Mouse (Mus musculus): ENCODE data around the gene Ces3b. TPM values are rescaled to one million over a fixed set of nuclear protein-coding genes. Genes with fewer than 3 reads are reported as not detected.

Ces3b gene
- polyA plus RNA-seq, 1 experiment from 2014 or later = not detected

- ATAC-seq = no peak
- H3K27me3 ChIP-seq (replicated peaks; ENCODE audit: control insufficient read depth, insufficient read depth, low read length) = no peaks in the 10 kb centered on the region
- no peak overlapping the region for H3K27ac ChIP-seq (ENCODE audit: low read length)
- no peak overlapping the region for H3K4me2 ChIP-seq (ENCODE audit: low read length)
- 84% methylated on average over 9 of the region's 9 CpGs for WGBS
- H3K9me3 ChIP-seq (ENCODE audit: control insufficient read depth, low read length) = no peaks in the 10 kb centered on the region
- no peaks in the 10 kb centered on the region for H3K36me3 ChIP-seq (ENCODE audit: control insufficient read depth, insufficient read depth)
- H3K4me1 ChIP-seq (replicated peaks; ENCODE audit: control insufficient read depth, insufficient read depth, low read length) = no peaks in the 10 kb centered on the region
- no peak overlapping the region for H3K9ac ChIP-seq (replicated peaks; ENCODE audit: low read depth, low read length)
- H3K4me3 ChIP-seq (replicated peaks; ENCODE audit: low read length) = no peak overlapping the region
Observed at GRCm38 (mm10) chr8:105129864-105130263, 46.3 kb downstream of the Ces3b start.

DNA sequence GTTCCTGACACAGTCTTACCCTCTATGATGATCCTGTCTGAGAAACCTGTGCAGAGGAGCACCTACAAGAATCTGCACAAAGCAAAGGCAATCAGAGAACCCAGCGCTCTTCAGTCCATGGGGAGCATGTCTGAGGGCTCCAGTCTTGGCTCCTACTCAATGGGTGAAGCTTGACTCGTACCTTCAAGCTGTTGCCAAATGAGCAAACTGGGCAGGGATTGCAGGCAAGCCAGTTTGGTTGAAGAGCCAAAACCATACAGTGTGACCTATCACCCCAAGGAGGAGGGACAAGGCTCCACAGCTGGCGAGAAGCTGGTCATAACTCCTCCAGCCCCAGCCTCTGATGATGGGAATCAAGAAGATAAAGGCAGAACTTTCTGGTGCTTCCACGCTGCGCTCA lies 48.0 kb downstream of the Ces3b start, which contains the start of gene Ces4a:
Gene Ces4a, plus strand, starts transcription at position 292 of the 400 bp plus-strand sequence.
- Histone ChIP-seq H3K36me3 (ENCODE audit: control insufficient read depth, insufficient read depth) (no peaks in the 10 kb centered on the region), H3K4me2 (ENCODE audit: low read length) (no peak within 1 kb of the TSS), H3K9ac (replicated peaks; ENCODE audit: low read depth, low read length) (no peak within 1 kb of the TSS), H3K9me3 (ENCODE audit: control insufficient read depth, low read length) (no peaks in the 10 kb centered on the region), H3K27me3 (replicated peaks; ENCODE audit: control insufficient read depth, insufficient read depth, low read length) (no peaks in the 10 kb centered on the region), H3K4me3 (replicated peaks; ENCODE audit: low read length) (no peak within 1 kb of the TSS), H3K4me1 (replicated peaks; ENCODE audit: control insufficient read depth, insufficient read depth, low read length) (no peaks in the 10 kb centered on the region), H3K27ac (ENCODE audit: low read length) (no peak within 1 kb of the TSS)
- ATAC-seq = no peak
- WGBS = 87% methylated on average over 5 of the region's 5 CpGs

GRCm38 (mm10) chr8:105138423-105138822 lies 54.9 kb downstream of the Ces3b start:
- no peak overlapping the region for H3K27ac ChIP-seq (ENCODE audit: low read length)
- no peaks in the 10 kb centered on the region for H3K9me3 ChIP-seq (ENCODE audit: control insufficient read depth, low read length)
- H3K9ac ChIP-seq (replicated peaks; ENCODE audit: low read depth, low read length) = no peak overlapping the region
- H3K27me3 ChIP-seq (replicated peaks; ENCODE audit: control insufficient read depth, insufficient read depth, low read length) = no peaks in the 10 kb centered on the region
- ATAC-seq = no peak
- no peaks in the 10 kb centered on the region for H3K36me3 ChIP-seq (ENCODE audit: control insufficient read depth, insufficient read depth)
- H3K4me2 ChIP-seq (ENCODE audit: low read length) = no peak overlapping the region
- H3K4me1 ChIP-seq (replicated peaks; ENCODE audit: control insufficient read depth, insufficient read depth, low read length) = no peaks in the 10 kb centered on the region
- H3K4me3 ChIP-seq (replicated peaks; ENCODE audit: low read length) = no peak overlapping the region
- WGBS = 22% methylated on average over 4 of the region's 4 CpGs

- H3K27me3 ChIP-seq (replicated peaks; ENCODE audit: control insufficient read depth, insufficient read depth, low read length) = no peaks in the 10 kb centered on the region
- no peak for ATAC-seq
- H3K9me3 ChIP-seq (ENCODE audit: control insufficient read depth, low read length) = no peaks in the 10 kb centered on the region
- WGBS = 39% methylated on average over 19 of the region's 19 CpGs
- H3K27ac ChIP-seq (ENCODE audit: low read length) = no peak overlapping the region
- H3K4me3 ChIP-seq (replicated peaks; ENCODE audit: low read length) = no peak overlapping the region
- no peak overlapping the region; the same call in 1 of the 2 replicates for H3K4me2 ChIP-seq (ENCODE audit: low read length)
- H3K36me3 ChIP-seq (ENCODE audit: control insufficient read depth, insufficient read depth) = no peaks in the 10 kb centered on the region
- H3K9ac ChIP-seq (replicated peaks; ENCODE audit: low read depth, low read length) = no peak overlapping the region
- no peaks in the 10 kb centered on the region for H3K4me1 ChIP-seq (replicated peaks; ENCODE audit: control insufficient read depth, insufficient read depth, low read length)
Observed at GRCm38 (mm10) chr8:105142395-105142794, 58.8 kb downstream of the Ces3b start.

Other genes with a start within 250 kb of the Ces3b start
- gene Ces2c, start 236.7 kb upstream of the Ces3b start, polyA plus RNA-seq (2015; fragmentation: Nextera tagmentation; extraction: Ambion mirVana) = not detected in 2 replicates
- gene Ces2e, start 157.5 kb upstream of the Ces3b start, polyA plus RNA-seq (2015; fragmentation: Nextera tagmentation; extraction: Ambion mirVana) = not detected in 2 replicates
- gene Ces2f, start 136.4 kb upstream of the Ces3b start, polyA plus RNA-seq (2015; fragmentation: Nextera tagmentation; extraction: Ambion mirVana) = not detected in 2 replicates
- gene Ces2g, start 122.0 kb upstream of the Ces3b start, polyA plus RNA-seq (2015; fragmentation: Nextera tagmentation; extraction: Ambion mirVana) = 0.16 TPM in 1 of 2 replicates, not detected in the other
- gene Ces2h, start 82.9 kb upstream of the Ces3b start, polyA plus RNA-seq (2015; fragmentation: Nextera tagmentation; extraction: Ambion mirVana) = not detected in 2 replicates
- gene Ces3a, start 35.2 kb upstream of the Ces3b start, polyA plus RNA-seq (2015; fragmentation: Nextera tagmentation; extraction: Ambion mirVana) = not detected in 2 replicates
- 0.11 and 0.29 TPM in 2 replicates for gene Ces4a, start 48.0 kb downstream of the Ces3b start, polyA plus RNA-seq (2015; fragmentation: Nextera tagmentation; extraction: Ambion mirVana)
- 34.2 and 40.1 TPM in 2 replicates for gene Cbfb, start 86.9 kb downstream of the Ces3b start, polyA plus RNA-seq (2015; fragmentation: Nextera tagmentation; extraction: Ambion mirVana)
- gene D230025D16Rik, start 141.4 kb downstream of the Ces3b start, polyA plus RNA-seq (2015; fragmentation: Nextera tagmentation; extraction: Ambion mirVana) = 34.3 and 35.7 TPM in 2 replicates
- 3.8 and 4.3 TPM in 2 replicates for gene B3gnt9, start 171.4 kb downstream of the Ces3b start, polyA plus RNA-seq (2015; fragmentation: Nextera tagmentation; extraction: Ambion mirVana)
- gene Tradd, start 180.9 kb downstream of the Ces3b start, polyA plus RNA-seq (2015; fragmentation: Nextera tagmentation; extraction: Ambion mirVana) = 23.4 and 27.3 TPM in 2 replicates
- gene Fbxl8, start 180.9 kb downstream of the Ces3b start, polyA plus RNA-seq (2015; fragmentation: Nextera tagmentation; extraction: Ambion mirVana) = 0.83 and 0.96 TPM in 2 replicates
- 0.25 TPM in 1 of 2 replicates, not detected in the other for gene Hsf4, start 186.0 kb downstream of the Ces3b start, polyA plus RNA-seq (2015; fragmentation: Nextera tagmentation; extraction: Ambion mirVana)
- gene Nol3, start 192.4 kb downstream of the Ces3b start, polyA plus RNA-seq (2015; fragmentation: Nextera tagmentation; extraction: Ambion mirVana) = 1.5 and 2.8 TPM in 2 replicates
- 110 and 125 TPM in 2 replicates for gene 4931428F04Rik, start 206.1 kb downstream of the Ces3b start, polyA plus RNA-seq (2015; fragmentation: Nextera tagmentation; extraction: Ambion mirVana)
- gene Exoc3l, start 212.3 kb downstream of the Ces3b start, polyA plus RNA-seq (2015; fragmentation: Nextera tagmentation; extraction: Ambion mirVana) = 12.5 and 12.9 TPM in 2 replicates
- gene E2f4, start 213.9 kb downstream of the Ces3b start, polyA plus RNA-seq (2015; fragmentation: Nextera tagmentation; extraction: Ambion mirVana) = 44.9 and 46.8 TPM in 2 replicates
- 0.76 and 1.3 TPM in 2 replicates for gene Elmo3, start 221.8 kb downstream of the Ces3b start, polyA plus RNA-seq (2015; fragmentation: Nextera tagmentation; extraction: Ambion mirVana)
- gene Lrrc29, start 242.5 kb downstream of the Ces3b start, polyA plus RNA-seq (2015; fragmentation: Nextera tagmentation; extraction: Ambion mirVana) = 0.36 and 0.99 TPM in 2 replicates
- gene Tmem208, start 242.6 kb downstream of the Ces3b start, polyA plus RNA-seq (2015; fragmentation: Nextera tagmentation; extraction: Ambion mirVana) = 111 and 126 TPM in 2 replicates

Measured in forebrain, embryonic 16.5 days (tissue).